Mouse (Mus musculus): ENCODE measurements at regions not wholly inside any gene's neighbourhood (a gene's known extent, or its start where the extent isn't known, plus 50 kb on each side); places are given as distances from the start of the nearest gene placed in this dataset.
A peak's percentile ranks its signal among the peaks of the same experiment; 100 is the strongest.

- no peak overlapping the region for H3K4me3 ChIP-seq
- no peaks in the 10 kb centered on the region for H3K36me3 ChIP-seq
- no peak overlapping the region for H3K9ac ChIP-seq
- no peaks in the 10 kb centered on the region for H3K27me3 ChIP-seq
- H3K9me3 ChIP-seq: no peaks in the 10 kb centered on the region
- 42% methylated on average over 3 of the region's 3 CpGs for WGBS
- H3K4me2 ChIP-seq: no peak overlapping the region
- H3K27ac ChIP-seq: no peak overlapping the region
- peaks cover 12% of the 10 kb centered on the region for H3K4me1 ChIP-seq
- ATAC-seq (ENCODE audit: borderline replicate concordance, extremely low read depth, low FRiP score, low TSS enrichment): no peak
These were observed 223.5 kb upstream of the Mvb12b start for GRCm38 (mm10) chr2:34111286-34111685.

GRCm38 (mm10) chr2:34110582-34110981, 222.8 kb upstream of the Mvb12b start:
- ATAC-seq (ENCODE audit: borderline replicate concordance, extremely low read depth, low FRiP score, low TSS enrichment): no peak
- no peaks in the 10 kb centered on the region for H3K9me3 ChIP-seq
- H3K27me3 ChIP-seq: 0 out of 2 replicates have a peak, but pooled peaks cover 7% of the 10 kb centered on the region
- no peak overlapping the region for H3K4me2 ChIP-seq
- 85% methylated on average over 17 of the region's 17 CpGs for WGBS
- no peak overlapping the region for H3K27ac ChIP-seq
- H3K9ac ChIP-seq: no peak overlapping the region
- peaks cover 12% of the 10 kb centered on the region for H3K4me1 ChIP-seq
- H3K4me3 ChIP-seq: no peak overlapping the region
- H3K36me3 ChIP-seq: no peaks in the 10 kb centered on the region

GRCm38 (mm10) chr2:34107566-34108303, 220.0 kb upstream of the Mvb12b start:
- peaks cover 12% of the 10 kb centered on the region for H3K4me1 ChIP-seq
- 0 out of 2 replicates have a peak, but pooled peaks cover 7% of the 10 kb centered on the region for H3K27me3 ChIP-seq
- no peak overlapping the region for H3K27ac ChIP-seq
- no peak overlapping the region for H3K4me2 ChIP-seq
- no peaks in the 10 kb centered on the region for H3K9me3 ChIP-seq
- H3K9ac ChIP-seq: no peak overlapping the region
- no peaks in the 10 kb centered on the region for H3K36me3 ChIP-seq
- WGBS: 43% methylated on average over 27 of the region's 27 CpGs
- no peak for ATAC-seq (ENCODE audit: borderline replicate concordance, extremely low read depth, low FRiP score, low TSS enrichment)
- H3K4me3 ChIP-seq: no peak overlapping the region

GRCm38 (mm10) chr2:34106837-34107565, 219.3 kb upstream of the Mvb12b start:
- Histone ChIP-seq H3K4me1 (peaks cover 12% of the 10 kb centered on the region), H3K4me3 (no peak overlapping the region), H3K27ac (no peak overlapping the region), H3K36me3 (no peaks in the 10 kb centered on the region), H3K4me2 (peak overlapping the region; percentile 39), H3K9me3 (no peaks in the 10 kb centered on the region), H3K9ac (no peak overlapping the region), H3K27me3 (0 out of 2 replicates have a peak, but pooled peaks cover 7% of the 10 kb centered on the region)
- WGBS: 33% methylated on average over 15 of the region's 15 CpGs
- no peak; the same call in 1 of the 2 replicates for ATAC-seq (ENCODE audit: borderline replicate concordance, extremely low read depth, low FRiP score, low TSS enrichment)

- Histone ChIP-seq H3K27me3 (0 out of 2 replicates have a peak, but pooled peaks cover 7% of the 10 kb centered on the region), H3K9ac (no peak overlapping the region), H3K27ac (no peak overlapping the region), H3K4me1 (peaks cover 12% of the 10 kb centered on the region), H3K4me3 (no peak overlapping the region), H3K4me2 (peak overlapping the region; percentile 39), H3K9me3 (no peaks in the 10 kb centered on the region), H3K36me3 (no peaks in the 10 kb centered on the region)
- ATAC-seq (ENCODE audit: borderline replicate concordance, extremely low read depth, low FRiP score, low TSS enrichment): no peak
- 44% methylated on average over 9 of the region's 9 CpGs for WGBS
These were observed 218.5 kb upstream of the Mvb12b start for GRCm38 (mm10) chr2:34106245-34106644.

- Histone ChIP-seq H3K4me3 (no peak overlapping the region), H3K27ac (no peak overlapping the region), H3K4me1 (peaks cover 12% of the 10 kb centered on the region), H3K9ac (no peak overlapping the region), H3K27me3 (0 out of 2 replicates have a peak, but pooled peaks cover 7% of the 10 kb centered on the region), H3K36me3 (no peaks in the 10 kb centered on the region), H3K4me2 (no peak overlapping the region), H3K9me3 (no peaks in the 10 kb centered on the region)
- WGBS: 71% methylated on average over 13 of the region's 13 CpGs
- ATAC-seq (ENCODE audit: borderline replicate concordance, extremely low read depth, low FRiP score, low TSS enrichment): no peak
These were observed 217.7 kb upstream of the Mvb12b start for GRCm38 (mm10) chr2:34105271-34106051.

GRCm38 (mm10) chr2:34098004-34098547, 210.3 kb upstream of the Mvb12b start:
- H3K27ac ChIP-seq: no peak overlapping the region
- no peak overlapping the region for H3K4me3 ChIP-seq
- no peaks in the 10 kb centered on the region for H3K27me3 ChIP-seq
- no peaks in the 10 kb centered on the region for H3K36me3 ChIP-seq
- H3K4me1 ChIP-seq: no peaks in the 10 kb centered on the region
- H3K9ac ChIP-seq: no peak overlapping the region
- H3K4me2 ChIP-seq: no peak overlapping the region
- H3K9me3 ChIP-seq: no peaks in the 10 kb centered on the region
- 52% methylated on average over 14 of the region's 14 CpGs for WGBS
- ATAC-seq (ENCODE audit: borderline replicate concordance, extremely low read depth, low FRiP score, low TSS enrichment): no peak

- 0 out of 2 replicates have a peak, but pooled peaks have one; percentile 11 for ATAC-seq (ENCODE audit: borderline replicate concordance, extremely low read depth, low FRiP score, low TSS enrichment)
- Histone ChIP-seq H3K4me1 (no peaks in the 10 kb centered on the region), H3K9ac (no peak overlapping the region), H3K9me3 (no peaks in the 10 kb centered on the region), H3K27ac (no peak overlapping the region), H3K4me3 (no peak overlapping the region), H3K27me3 (no peaks in the 10 kb centered on the region), H3K4me2 (no peak overlapping the region), H3K36me3 (no peaks in the 10 kb centered on the region)
These were observed 208.8 kb upstream of the Mvb12b start for GRCm38 (mm10) chr2:34096561-34096960.

GRCm38 (mm10) chr2:34088832-34089231, 201.1 kb upstream of the Mvb12b start:
- H3K27me3 ChIP-seq: no peaks in the 10 kb centered on the region
- H3K9ac ChIP-seq: no peak overlapping the region
- no peaks in the 10 kb centered on the region for H3K4me1 ChIP-seq
- ATAC-seq (ENCODE audit: borderline replicate concordance, extremely low read depth, low FRiP score, low TSS enrichment): no peak
- H3K4me3 ChIP-seq: no peak overlapping the region
- no peaks in the 10 kb centered on the region for H3K36me3 ChIP-seq
- H3K9me3 ChIP-seq: no peaks in the 10 kb centered on the region
- H3K4me2 ChIP-seq: no peak overlapping the region
- WGBS: 56% methylated on average over 4 of the region's 4 CpGs
- no peak overlapping the region for H3K27ac ChIP-seq

GRCm38 (mm10) chr2:34086130-34086529, 198.4 kb upstream of the Mvb12b start:
- H3K27me3 ChIP-seq: no peaks in the 10 kb centered on the region
- H3K9ac ChIP-seq: no peak overlapping the region
- H3K36me3 ChIP-seq: no peaks in the 10 kb centered on the region
- H3K4me1 ChIP-seq: no peaks in the 10 kb centered on the region
- no peaks in the 10 kb centered on the region for H3K9me3 ChIP-seq
- H3K4me2 ChIP-seq: no peak overlapping the region
- no peak overlapping the region for H3K4me3 ChIP-seq
- no peak overlapping the region for H3K27ac ChIP-seq
- WGBS: 53% methylated on average over 3 of the region's 3 CpGs
- ATAC-seq (ENCODE audit: borderline replicate concordance, extremely low read depth, low FRiP score, low TSS enrichment): no peak

- Histone ChIP-seq H3K27ac (no peak overlapping the region), H3K4me3 (no peak overlapping the region)
- WGBS: 67% methylated on average over 1 of the region's 1 CpGs
These were observed 196.8 kb upstream of the Mvb12b start for GRCm38 (mm10) chr2:34084513-34084912.

More at GRCm38 (mm10) chr2:34084513-34084912, 196.8 kb upstream of the Mvb12b start:
- no peak overlapping the region for H3K4me2 ChIP-seq
- no peak overlapping the region for H3K9ac ChIP-seq
- no peaks in the 10 kb centered on the region for H3K36me3 ChIP-seq
- no peak for ATAC-seq (ENCODE audit: borderline replicate concordance, extremely low read depth, low FRiP score, low TSS enrichment)
- no peaks in the 10 kb centered on the region for H3K27me3 ChIP-seq
- no peaks in the 10 kb centered on the region for H3K9me3 ChIP-seq
- H3K4me1 ChIP-seq: no peaks in the 10 kb centered on the region

Data from lung, embryonic 15.5 days (tissue).